Mouse (Mus musculus) heart, adult 18-20 months (tissue): ENCODE results near the gene Foxb1. TPM values are rescaled to one million over a fixed set of nuclear protein-coding genes. Genes with fewer than 3 reads are reported as not detected.
A peak's percentile ranks its signal among the peaks of the same experiment; 100 is the strongest.

Experiments used
- DNase-seq, 2 experiments: peaks; one replicate each; pipeline ENCODE4 v3.0.0; 2021 to 2022; ENCODE audit warnings: mixed read lengths in 1 of 2
- total RNA-seq, 2 experiments: library from RNA; stranded (reverse); gene quantifications; 2 replicates each; pipeline ENCODE4 v1.2.3; 2021

Gene Foxb1
- total RNA-seq, 2 experiments from 2014 or later, result not detected

GRCm38 (mm10) chr9:69757254-69757653 is 3.5 kb downstream of the Foxb1 start:
- DNase-seq, result peak in 1 of 2 experiments; percentile 5

- DNase-seq, result no peak
These were observed 4.3 kb downstream of the Foxb1 start for GRCm38 (mm10) chr9:69756456-69756855.

GRCm38 (mm10) chr9:69756041-69756440 is 4.7 kb downstream of the Foxb1 start:
- no peak for DNase-seq

- DNase-seq, result no peak
These were observed 5.6 kb downstream of the Foxb1 start for GRCm38 (mm10) chr9:69755157-69755556.

- DNase-seq, result no peak
These were observed 6.0 kb downstream of the Foxb1 start for GRCm38 (mm10) chr9:69754712-69755111.

- no peak for DNase-seq
These were observed 6.4 kb downstream of the Foxb1 start for GRCm38 (mm10) chr9:69754291-69754690.

- no peak for DNase-seq
These were observed 12.8 kb downstream of the Foxb1 start for GRCm38 (mm10) chr9:69747971-69748370.

GRCm38 (mm10) chr9:69728736-69729135 is 32.0 kb downstream of the Foxb1 start:
- DNase-seq, result no peak

- no peak for DNase-seq
These were observed 42.3 kb downstream of the Foxb1 start for GRCm38 (mm10) chr9:69718431-69718830.

- DNase-seq, result no peak
These were observed 44.4 kb downstream of the Foxb1 start for GRCm38 (mm10) chr9:69716364-69716763.

- no peak for DNase-seq
These were observed 45.3 kb downstream of the Foxb1 start for GRCm38 (mm10) chr9:69715445-69715844.

- no peak for DNase-seq
These were observed 46.4 kb downstream of the Foxb1 start for GRCm38 (mm10) chr9:69714346-69714745.

- DNase-seq, result no peak
These were observed 47.0 kb downstream of the Foxb1 start for GRCm38 (mm10) chr9:69713577-69714327.

- DNase-seq, result no peak
These were observed 47.8 kb downstream of the Foxb1 start for GRCm38 (mm10) chr9:69712714-69713525.

Other genes starting within 250 kb of the Foxb1 start
- 100 to 1,000 TPM; 101 to 103 TPM for gene Bnip2, start 228.5 kb upstream of the Foxb1 start, total RNA-seq